Mouse (Mus musculus): ENCODE measurements around the gene Mier2.

DNA sequence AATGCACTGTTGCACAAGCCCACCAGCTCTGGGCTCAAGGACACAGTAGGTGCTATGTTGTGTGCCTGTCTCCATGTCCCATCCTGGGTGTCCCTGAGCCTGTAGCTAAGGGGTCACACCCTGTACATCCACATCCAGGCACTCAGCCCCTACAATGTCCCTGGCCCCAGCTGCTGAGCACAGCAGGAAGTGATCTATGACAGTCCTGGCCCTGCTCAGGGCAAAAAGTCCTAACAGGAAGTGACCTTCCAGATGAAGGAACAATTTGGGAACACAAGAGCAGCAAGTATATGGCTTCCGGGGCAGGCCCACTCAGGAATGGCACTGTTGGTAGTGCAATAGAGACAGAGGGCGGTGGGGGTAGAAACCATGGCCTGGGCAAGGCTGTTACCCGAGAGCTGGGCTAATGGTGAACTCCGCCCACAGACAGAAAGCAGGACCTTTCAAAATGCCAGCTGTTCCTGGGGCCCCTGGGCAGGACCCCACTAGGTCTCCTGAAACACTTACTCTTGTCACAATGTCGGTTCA lies 7.8 kb downstream of the Mier2 start:
- no peak for TF ChIP-seq ZC3H11A (IDR thresholded peaks at IDR 0.05; ENCODE audit: borderline replicate concordance, low read depth, low read length)
- TF ChIP-seq ZNF384 (IDR thresholded peaks at IDR 0.05; ENCODE audit: low read depth, low read length), result no peak
- no peak for TF ChIP-seq HCFC1 (IDR thresholded peaks at IDR 0.05; ENCODE audit: borderline replicate concordance, insufficient read depth, low read length)
- TF ChIP-seq CHD2 (IDR thresholded peaks at IDR 0.05; ENCODE audit: low read depth, low read length), result no peak

Measured in ES-E14 (cell line).